Mouse (Mus musculus): ENCODE measurements around the gene Abca7. TPM values are rescaled to one million over a fixed set of nuclear protein-coding genes. Genes with fewer than 3 reads are reported as not detected.
"Not testable (repeated sequence)": the region's sequence is repeated elsewhere in the genome, so short reads cannot be mapped to it uniquely, and the experiment has no call there.

Abca7 gene
- polyA plus RNA-seq, 1 experiment from 2014 or later, result 3.9 TPM

DNA sequence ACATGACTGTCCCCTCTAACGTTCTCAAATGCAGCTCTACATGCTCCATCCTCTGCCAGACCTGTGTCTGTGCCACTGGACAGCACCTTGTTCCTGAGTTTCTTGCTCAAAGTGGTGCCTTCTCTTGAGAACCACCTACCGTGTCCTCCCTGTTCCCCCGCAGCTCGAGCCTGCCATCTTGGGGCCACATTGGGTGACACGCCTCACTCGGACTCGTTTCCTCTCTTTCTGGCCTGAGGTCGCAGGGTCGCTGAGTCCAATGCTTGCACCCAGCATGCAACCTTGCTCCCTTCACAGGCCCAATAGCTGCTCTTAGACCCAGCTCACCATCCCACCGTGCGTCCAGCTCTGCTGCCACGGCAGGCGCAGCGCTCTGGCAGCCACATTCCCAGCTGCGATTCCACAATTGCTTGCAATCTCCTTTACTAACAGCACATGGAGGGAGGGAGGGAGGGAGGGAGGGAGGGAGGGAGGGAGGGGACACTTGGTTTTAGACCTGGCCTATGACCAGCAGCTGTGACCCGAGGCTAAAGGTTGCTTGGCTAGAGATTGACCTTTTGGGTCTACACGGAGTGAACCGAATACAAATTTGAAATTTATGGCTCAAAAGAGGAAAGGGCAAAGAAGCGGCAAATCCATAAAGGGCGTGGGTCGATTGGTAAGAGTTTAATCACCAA, 38.0 kb upstream of the Abca7 start:
- Histone ChIP-seq H3K27me3 (ENCODE audit: control insufficient read depth, insufficient read depth, low read length) (no peaks in the 10 kb centered on the region), H3K4me1 (replicated peaks; ENCODE audit: control insufficient read depth, insufficient read depth, low read length) (peaks cover 8% of the 10 kb centered on the region), H3K27ac (ENCODE audit: low read depth, low read length) (no peak overlapping the region), H3K9me3 (ENCODE audit: control insufficient read depth, low read length) (no peaks in the 10 kb centered on the region), H3K36me3 (ENCODE audit: control insufficient read depth, insufficient read depth, low read length) (peaks cover 3% of the 10 kb centered on the region; the same call in 1 of the 2 replicates), H3K4me2 (ENCODE audit: low read depth, low read length, severe bottlenecking) (no peak overlapping the region), H3K4me3 (ENCODE audit: low read depth, low read length) (no peak overlapping the region), H3K9ac (ENCODE audit: low read length) (no peak overlapping the region)
- ATAC-seq (replicated peaks; ENCODE audit: low FRiP score) (no peak), DNase-seq (ENCODE audit: low spot score) (peak; percentile 85)
- 15% methylated on average over 21 of the region's 21 CpGs for WGBS

DNA sequence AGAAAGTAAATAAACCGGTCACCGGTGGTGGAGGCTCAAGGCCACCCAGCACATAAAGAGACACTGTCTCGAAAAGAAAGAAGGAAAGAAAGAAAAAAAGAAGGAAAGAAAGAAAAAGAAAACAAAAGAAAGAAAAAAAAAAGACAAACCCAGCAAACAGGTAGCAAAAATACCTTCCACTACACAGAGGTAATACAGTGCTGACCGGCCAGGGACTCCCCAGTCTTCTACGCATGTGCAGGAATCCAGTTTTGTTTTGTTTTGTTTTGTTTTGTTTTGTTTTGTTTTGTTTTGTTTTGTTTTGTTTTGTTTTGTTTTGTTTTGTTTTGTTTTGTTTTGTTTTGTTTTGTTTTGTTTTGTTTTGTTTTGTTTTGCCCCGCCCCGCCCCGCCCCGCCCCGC, 36.9 kb upstream of the Abca7 start:
- H3K9ac ChIP-seq (ENCODE audit: low read length); H3K27ac ChIP-seq (ENCODE audit: low read depth, low read length); ATAC-seq (replicated peaks; ENCODE audit: low FRiP score); H3K9me3 ChIP-seq (ENCODE audit: control insufficient read depth, low read length); H3K4me3 ChIP-seq (ENCODE audit: low read depth, low read length); H3K27me3 ChIP-seq (ENCODE audit: control insufficient read depth, insufficient read depth, low read length); H3K36me3 ChIP-seq (ENCODE audit: control insufficient read depth, insufficient read depth, low read length); H3K4me1 ChIP-seq (replicated peaks; ENCODE audit: control insufficient read depth, insufficient read depth, low read length); DNase-seq (ENCODE audit: low spot score): not testable (repeated sequence)
- H3K4me2 ChIP-seq (ENCODE audit: low read depth, low read length, severe bottlenecking), result 0 out of 2 replicates have a peak overlapping the region, but pooled peaks have one; percentile 80
- 36% methylated on average over 10 of the region's 10 CpGs for WGBS

DNA sequence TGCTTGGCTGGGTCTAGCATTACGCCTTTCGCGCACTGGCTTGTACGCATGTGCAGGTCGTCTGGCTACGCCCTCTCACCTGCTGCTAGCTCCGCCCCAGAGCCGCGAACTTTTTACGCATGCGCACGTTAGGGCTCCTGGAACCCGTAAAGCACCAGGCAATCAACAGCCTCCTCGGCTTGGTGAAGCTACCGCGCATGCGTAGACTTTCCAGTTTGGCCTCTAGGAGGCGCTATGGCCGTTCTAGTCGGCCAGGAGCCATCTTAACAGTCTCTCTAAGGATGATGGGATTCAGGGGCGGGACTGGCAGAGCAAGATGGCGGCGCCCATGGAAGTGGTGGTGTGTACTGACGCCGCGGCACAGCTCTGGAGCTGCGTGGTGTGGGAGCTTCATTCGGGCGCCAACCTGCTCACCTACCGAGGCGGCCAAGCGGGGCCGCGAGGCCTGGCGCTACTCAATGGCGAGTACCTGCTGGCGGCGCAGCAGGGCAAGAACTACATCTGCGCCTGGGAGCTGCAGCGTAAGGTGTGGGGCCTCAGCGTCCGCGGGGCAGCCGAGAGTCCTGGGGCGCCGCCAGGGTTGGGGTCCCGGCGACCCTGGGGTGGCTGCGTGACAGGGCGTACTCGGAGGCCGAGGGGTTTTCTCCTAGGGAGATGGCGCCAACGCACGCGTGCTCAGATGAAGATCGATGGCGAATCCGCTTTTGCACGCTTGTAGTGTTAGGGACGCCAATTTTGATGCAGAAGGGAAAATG, 36.3 kb upstream of the Abca7 start, which contains the start of gene Wdr18:
Gene Wdr18 (plus strand): TSS at position 306 of the 755 bp plus-strand sequence.
- ATAC-seq (replicated peaks; ENCODE audit: low FRiP score) (peak; percentile 94), DNase-seq (ENCODE audit: low spot score) (peak; percentile 100)
- H3K4me3 ChIP-seq (ENCODE audit: low read depth, low read length), result peak within 1 kb of the TSS; percentile 95
- no peaks in the 10 kb centered on the region for H3K9me3 ChIP-seq (ENCODE audit: control insufficient read depth, low read length)
- H3K9ac ChIP-seq (ENCODE audit: low read length), result peak within 1 kb of the TSS; percentile 82
- WGBS, result under 1% methylated on average over 61 of the region's 61 CpGs
- H3K4me2 ChIP-seq (ENCODE audit: low read depth, low read length, severe bottlenecking), result peak within 1 kb of the TSS; percentile 80
- peaks cover 4% of the 10 kb centered on the region; the same call in 1 of the 2 replicates for H3K36me3 ChIP-seq (ENCODE audit: control insufficient read depth, insufficient read depth, low read length)
- no peak within 1 kb of the TSS for H3K27ac ChIP-seq (ENCODE audit: low read depth, low read length)
- H3K4me1 ChIP-seq (replicated peaks; ENCODE audit: control insufficient read depth, insufficient read depth, low read length), result peaks cover 8% of the 10 kb centered on the region
- no peaks in the 10 kb centered on the region for H3K27me3 ChIP-seq (ENCODE audit: control insufficient read depth, insufficient read depth, low read length)

DNA sequence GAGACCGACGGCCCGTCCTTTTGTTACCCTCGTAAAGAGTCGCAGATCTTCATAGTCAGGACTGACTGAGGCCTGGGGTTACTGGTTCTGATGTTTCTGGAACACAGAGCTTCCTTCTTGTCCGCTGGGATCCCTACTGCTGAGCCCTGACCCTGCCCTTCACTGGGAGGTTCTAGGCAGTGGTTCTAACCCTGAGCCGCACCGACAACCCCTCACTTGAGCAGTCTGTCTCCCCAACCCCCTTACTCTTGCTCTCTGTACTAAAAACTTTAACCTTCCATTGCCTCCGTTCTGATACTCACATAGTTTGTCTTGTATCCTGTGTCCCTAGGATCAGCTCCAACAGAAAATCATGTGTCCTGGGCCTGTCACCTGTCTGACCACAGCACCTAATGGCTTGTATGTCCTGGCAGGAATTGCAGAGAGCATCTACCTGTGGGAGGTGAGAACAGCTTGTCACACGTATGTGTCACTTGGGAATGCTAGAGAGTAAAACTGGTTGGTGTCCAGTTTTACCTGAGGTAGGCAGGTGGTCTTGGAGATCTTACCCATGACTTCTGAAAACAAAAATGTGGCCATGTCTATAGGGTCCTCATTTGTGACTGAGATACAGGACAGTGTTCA, 35.5 kb upstream of the Abca7 start:
- ATAC-seq (replicated peaks; ENCODE audit: low FRiP score), result no peak
- peaks cover 7% of the 10 kb centered on the region; the same call in 1 of the 2 replicates for H3K36me3 ChIP-seq (ENCODE audit: control insufficient read depth, insufficient read depth, low read length)
- WGBS, result 16% methylated on average over 10 of the region's 10 CpGs
- H3K9ac ChIP-seq (ENCODE audit: low read length), result peak overlapping the region; percentile 82
- DNase-seq (ENCODE audit: low spot score), result no peak
- H3K4me1 ChIP-seq (replicated peaks; ENCODE audit: control insufficient read depth, insufficient read depth, low read length), result peaks cover 8% of the 10 kb centered on the region
- H3K4me3 ChIP-seq (ENCODE audit: low read depth, low read length), result peak overlapping the region; percentile 95
- H3K27me3 ChIP-seq (ENCODE audit: control insufficient read depth, insufficient read depth, low read length), result no peaks in the 10 kb centered on the region
- no peak overlapping the region for H3K27ac ChIP-seq (ENCODE audit: low read depth, low read length)
- peak overlapping the region; percentile 80 for H3K4me2 ChIP-seq (ENCODE audit: low read depth, low read length, severe bottlenecking)
- H3K9me3 ChIP-seq (ENCODE audit: control insufficient read depth, low read length), result no peaks in the 10 kb centered on the region

DNA sequence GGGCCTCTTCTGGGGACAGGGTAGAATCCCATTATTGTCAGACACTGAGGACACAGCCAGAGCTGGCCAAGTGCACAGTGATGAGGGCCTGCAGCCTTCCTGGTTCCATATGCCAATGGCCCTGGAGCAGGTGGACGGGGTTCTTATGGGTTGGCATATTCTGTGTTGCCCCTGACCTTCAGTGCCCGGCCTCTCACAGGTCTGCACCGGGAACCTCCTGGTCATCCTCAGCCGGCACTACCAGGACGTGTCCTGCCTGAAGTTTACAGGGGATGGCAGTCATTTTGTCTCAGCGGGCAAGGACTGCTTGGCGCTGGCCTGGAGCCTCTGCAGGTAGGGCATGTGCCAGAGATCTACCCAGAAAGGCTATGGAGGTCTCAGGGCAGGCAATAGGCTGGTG, 31.6 kb upstream of the Abca7 start:
- H3K27ac ChIP-seq (ENCODE audit: low read depth, low read length), result no peak overlapping the region
- H3K4me2 ChIP-seq (ENCODE audit: low read depth, low read length, severe bottlenecking), result no peak overlapping the region
- H3K9me3 ChIP-seq (ENCODE audit: control insufficient read depth, low read length), result no peaks in the 10 kb centered on the region
- no peak for ATAC-seq (replicated peaks; ENCODE audit: low FRiP score)
- H3K4me3 ChIP-seq (ENCODE audit: low read depth, low read length), result no peak overlapping the region
- no peaks in the 10 kb centered on the region; the same call in 1 of the 2 replicates for H3K27me3 ChIP-seq (ENCODE audit: control insufficient read depth, insufficient read depth, low read length)
- no peak for DNase-seq (ENCODE audit: low spot score)
- WGBS, result 89% methylated on average over 7 of the region's 7 CpGs
- H3K36me3 ChIP-seq (ENCODE audit: control insufficient read depth, insufficient read depth, low read length), result peaks cover 10% of the 10 kb centered on the region; the same call in 1 of the 2 replicates
- no peak overlapping the region for H3K9ac ChIP-seq (ENCODE audit: low read length)
- H3K4me1 ChIP-seq (replicated peaks; ENCODE audit: control insufficient read depth, insufficient read depth, low read length), result peaks cover 8% of the 10 kb centered on the region

DNA sequence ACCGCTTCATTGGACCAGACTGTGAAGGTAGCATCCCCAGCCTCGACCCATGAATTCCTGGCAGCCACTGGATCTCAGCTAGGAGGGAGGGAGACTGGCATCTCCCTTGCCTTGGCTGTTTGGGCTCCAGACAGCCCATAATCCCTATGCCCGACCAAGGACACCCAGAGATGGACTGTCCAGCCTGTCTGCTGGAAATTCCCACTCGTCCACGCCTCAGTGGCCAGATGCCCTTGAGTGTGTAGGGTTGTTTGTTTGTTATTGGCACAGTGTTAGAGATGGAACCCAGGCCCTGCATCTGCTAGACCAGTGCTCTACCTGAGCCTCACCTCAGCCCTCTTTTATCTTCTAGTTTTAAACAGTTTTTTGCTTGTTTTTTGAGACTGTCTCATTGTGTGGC, 31.0 kb upstream of the Abca7 start:
- WGBS, result 89% methylated on average over 5 of the region's 5 CpGs
- Histone ChIP-seq H3K9ac (ENCODE audit: low read length) (no peak overlapping the region), H3K27ac (ENCODE audit: low read depth, low read length) (no peak overlapping the region), H3K9me3 (ENCODE audit: control insufficient read depth, low read length) (no peaks in the 10 kb centered on the region), H3K36me3 (ENCODE audit: control insufficient read depth, insufficient read depth, low read length) (peaks cover 10% of the 10 kb centered on the region; the same call in 1 of the 2 replicates), H3K27me3 (ENCODE audit: control insufficient read depth, insufficient read depth, low read length) (peaks cover under 1% of the 10 kb centered on the region; the same call in 1 of the 2 replicates), H3K4me3 (ENCODE audit: low read depth, low read length) (no peak overlapping the region), H3K4me2 (ENCODE audit: low read depth, low read length, severe bottlenecking) (no peak overlapping the region), H3K4me1 (replicated peaks; ENCODE audit: control insufficient read depth, insufficient read depth, low read length) (peaks cover 8% of the 10 kb centered on the region)
- no peak for DNase-seq (ENCODE audit: low spot score)
- no peak for ATAC-seq (replicated peaks; ENCODE audit: low FRiP score)

DNA sequence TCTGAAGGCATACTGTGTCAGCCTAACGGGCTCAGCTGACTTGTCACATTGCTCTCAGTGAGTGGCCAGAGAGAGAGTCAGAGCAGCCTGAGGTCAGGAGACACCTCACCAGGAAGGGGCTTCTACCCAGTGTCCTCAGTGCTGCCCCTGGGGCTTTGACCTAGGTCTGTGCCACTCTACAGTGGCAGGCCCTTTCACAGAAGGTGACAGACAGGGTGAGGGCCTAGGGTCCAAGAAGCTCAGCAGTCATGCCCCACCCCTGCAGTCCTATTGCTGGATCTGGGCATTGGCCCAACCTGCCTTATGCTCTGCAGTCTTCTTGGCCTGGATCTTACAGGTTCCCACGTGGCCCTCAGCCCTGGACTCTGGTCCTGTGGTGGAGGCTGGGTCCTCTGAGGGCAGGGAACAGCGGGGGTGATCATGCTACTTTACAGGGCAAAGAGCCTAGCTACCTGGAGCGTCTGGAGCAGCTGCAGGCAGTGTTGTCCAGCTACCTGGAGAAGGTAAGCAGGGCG, 29.4 kb upstream of the Abca7 start:
- WGBS, result 94% methylated on average over 5 of the region's 5 CpGs
- Histone ChIP-seq H3K4me2 (ENCODE audit: low read depth, low read length, severe bottlenecking) (no peak overlapping the region), H3K36me3 (ENCODE audit: control insufficient read depth, insufficient read depth, low read length) (peaks cover 10% of the 10 kb centered on the region; the same call in 1 of the 2 replicates), H3K27ac (ENCODE audit: low read depth, low read length) (no peak overlapping the region), H3K4me1 (replicated peaks; ENCODE audit: control insufficient read depth, insufficient read depth, low read length) (peaks cover 8% of the 10 kb centered on the region), H3K4me3 (ENCODE audit: low read depth, low read length) (no peak overlapping the region), H3K27me3 (ENCODE audit: control insufficient read depth, insufficient read depth, low read length) (peaks cover 16% of the 10 kb centered on the region), H3K9me3 (ENCODE audit: control insufficient read depth, low read length) (no peaks in the 10 kb centered on the region), H3K9ac (ENCODE audit: low read length) (no peak overlapping the region)
- DNase-seq (ENCODE audit: low spot score) (no peak), ATAC-seq (replicated peaks; ENCODE audit: low FRiP score) (no peak)

DNA sequence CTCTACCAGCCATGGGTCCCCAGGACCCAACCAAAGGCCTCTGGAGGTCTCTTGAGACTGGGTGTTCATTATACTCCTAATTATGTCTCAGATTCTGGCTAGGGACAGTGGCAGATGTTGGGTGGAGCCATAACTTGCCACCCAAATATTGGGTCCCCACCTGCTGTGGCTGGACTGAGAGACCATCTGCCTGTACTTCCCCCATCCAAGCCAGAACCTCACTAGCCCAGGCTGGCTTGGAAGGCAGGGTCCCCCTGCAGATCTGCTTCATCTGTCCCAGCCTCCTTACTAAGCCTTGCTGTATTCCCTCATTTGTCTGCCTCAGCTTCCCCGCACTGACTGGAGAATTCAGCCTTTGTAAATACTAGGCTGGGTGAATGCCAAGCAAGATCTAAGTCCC, 28.1 kb upstream of the Abca7 start:
- Histone ChIP-seq H3K9me3 (ENCODE audit: control insufficient read depth, low read length) (no peaks in the 10 kb centered on the region), H3K4me2 (ENCODE audit: low read depth, low read length, severe bottlenecking) (no peak overlapping the region), H3K4me3 (ENCODE audit: low read depth, low read length) (no peak overlapping the region), H3K27me3 (ENCODE audit: control insufficient read depth, insufficient read depth, low read length) (peaks cover 20% of the 10 kb centered on the region), H3K4me1 (replicated peaks; ENCODE audit: control insufficient read depth, insufficient read depth, low read length) (peaks cover 8% of the 10 kb centered on the region), H3K9ac (ENCODE audit: low read length) (no peak overlapping the region), H3K36me3 (ENCODE audit: control insufficient read depth, insufficient read depth, low read length) (peaks cover 8% of the 10 kb centered on the region; the same call in 1 of the 2 replicates), H3K27ac (ENCODE audit: low read depth, low read length) (no peak overlapping the region)
- DNase-seq (ENCODE audit: low spot score) (no peak), ATAC-seq (replicated peaks; ENCODE audit: low FRiP score) (no peak)
- WGBS, result 84% methylated on average over 1 of the region's 1 CpGs
